Mouse (Mus musculus): ENCODE measurements at regions not wholly inside any gene's neighbourhood (a gene's known extent, or its start where the extent isn't known, plus 50 kb on each side); places are given as distances from the start of the nearest gene placed in this dataset.

DNA sequence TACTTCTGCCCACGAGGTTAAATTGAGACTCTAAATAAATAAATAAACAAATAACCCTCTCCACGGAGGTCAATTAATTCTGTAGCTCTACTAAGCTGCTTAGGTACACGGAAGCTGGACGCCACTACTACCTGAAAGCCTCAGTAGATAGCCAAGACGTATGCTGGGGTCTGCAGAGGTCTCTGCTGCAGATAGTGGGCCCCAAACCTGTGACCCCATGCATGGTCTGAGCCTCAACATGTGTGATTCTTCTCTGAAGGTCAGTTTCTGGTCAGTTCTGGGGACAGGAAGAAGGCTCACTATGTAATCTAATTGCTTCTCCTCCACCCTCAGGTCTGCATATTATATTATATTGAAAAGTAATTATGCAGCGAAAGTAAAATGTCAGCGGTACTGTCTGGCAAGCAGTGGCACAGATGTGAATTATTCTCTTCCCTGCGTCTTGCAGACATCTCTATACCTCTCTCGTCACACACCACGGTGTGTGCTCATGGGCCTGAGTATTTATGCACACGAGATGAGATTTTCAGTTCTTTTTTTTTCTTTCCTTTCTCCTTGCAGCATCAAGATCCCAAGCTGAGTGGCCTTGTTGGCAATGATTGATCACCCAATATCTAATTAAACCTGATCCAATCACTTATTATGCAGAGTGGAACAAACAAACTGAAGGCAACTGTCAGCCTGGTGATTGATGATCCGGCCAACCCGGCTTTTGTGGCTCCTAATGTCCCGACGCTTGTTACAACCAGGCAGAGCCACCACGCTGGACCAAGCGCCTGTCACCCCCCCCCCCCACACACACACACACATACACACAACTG, 267.5 kb upstream of the Irx4 start:
- Histone ChIP-seq H3K4me1 (ENCODE audit: insufficient read depth, low read depth, low read length) (no peaks in the 10 kb centered on the region), H3K27me3 (ENCODE audit: insufficient read depth, low read length) (no peaks in the 10 kb centered on the region), H3K9me3 (replicated peaks) (peaks cover 46% of the 10 kb centered on the region), H3K4me3 (ENCODE audit: low read depth, low read length) (no peak overlapping the region), H3K36me3 (replicated peaks) (no peaks in the 10 kb centered on the region)
- DNase-seq (ENCODE audit: low spot score) (no peak), ATAC-seq (ENCODE audit: extremely low read depth, insufficient number of reproducible peaks, low FRiP score, poor library complexity, severe bottlenecking) (no peak)
- TF ChIP-seq TAL1 (conservative IDR thresholded peaks at IDR 0.05; ENCODE audit: low read depth, low read length), result no peak
- no peak for TF ChIP-seq GATA2 (IDR thresholded peaks at IDR 0.05; ENCODE audit: borderline replicate concordance, low read depth, low read length)
- TF ChIP-seq GATA1 (IDR thresholded peaks at IDR 0.05; ENCODE audit: borderline replicate concordance, low read length), result no peak
- no peak for TF ChIP-seq CTCF (IDR thresholded peaks at IDR 0.05; ENCODE audit: low read depth, low read length)
- no peak for TF ChIP-seq POLR2AphosphoS5 (IDR thresholded peaks at IDR 0.05; ENCODE audit: insufficient replicate concordance, low read depth, low read length)

DNA sequence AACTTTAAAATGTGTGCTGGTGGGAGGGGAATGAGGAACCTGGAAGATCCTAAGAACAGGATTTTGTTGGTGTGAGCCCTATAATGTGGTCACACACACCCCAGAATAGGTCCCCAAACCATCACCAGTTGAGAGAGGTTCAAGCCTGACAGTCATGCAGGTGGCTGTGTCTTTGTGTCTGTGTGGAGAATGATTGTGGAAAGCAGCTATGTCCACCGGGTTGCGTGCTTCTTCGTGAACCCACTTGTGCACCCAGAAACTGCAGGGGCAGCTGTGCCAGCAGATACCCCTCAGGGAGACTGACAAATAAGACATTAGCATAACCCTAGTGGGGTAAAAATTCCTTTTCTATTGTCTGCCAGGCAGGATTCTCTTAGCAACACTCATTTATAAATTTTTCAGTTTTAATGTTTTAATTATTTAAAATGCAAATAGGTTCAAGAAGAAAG, 266.8 kb upstream of the Irx4 start:
- H3K4me1 ChIP-seq (ENCODE audit: insufficient read depth, low read depth, low read length), result no peaks in the 10 kb centered on the region
- H3K36me3 ChIP-seq (replicated peaks), result no peaks in the 10 kb centered on the region
- no peak for DNase-seq (ENCODE audit: low spot score)
- H3K9me3 ChIP-seq (replicated peaks), result peaks cover 49% of the 10 kb centered on the region
- H3K4me3 ChIP-seq (ENCODE audit: low read depth, low read length), result no peak overlapping the region
- no peaks in the 10 kb centered on the region for H3K27me3 ChIP-seq (ENCODE audit: insufficient read depth, low read length)
- TF ChIP-seq CTCF (IDR thresholded peaks at IDR 0.05; ENCODE audit: low read depth, low read length), result no peak
- TF ChIP-seq GATA1 (IDR thresholded peaks at IDR 0.05; ENCODE audit: borderline replicate concordance, low read length), result no peak
- TF ChIP-seq TAL1 (conservative IDR thresholded peaks at IDR 0.05; ENCODE audit: low read depth, low read length), result no peak
- TF ChIP-seq GATA2 (IDR thresholded peaks at IDR 0.05; ENCODE audit: borderline replicate concordance, low read depth, low read length), result no peak
- no peak for TF ChIP-seq POLR2AphosphoS5 (IDR thresholded peaks at IDR 0.05; ENCODE audit: insufficient replicate concordance, low read depth, low read length)
- no peak for ATAC-seq (ENCODE audit: extremely low read depth, insufficient number of reproducible peaks, low FRiP score, poor library complexity, severe bottlenecking)

DNA sequence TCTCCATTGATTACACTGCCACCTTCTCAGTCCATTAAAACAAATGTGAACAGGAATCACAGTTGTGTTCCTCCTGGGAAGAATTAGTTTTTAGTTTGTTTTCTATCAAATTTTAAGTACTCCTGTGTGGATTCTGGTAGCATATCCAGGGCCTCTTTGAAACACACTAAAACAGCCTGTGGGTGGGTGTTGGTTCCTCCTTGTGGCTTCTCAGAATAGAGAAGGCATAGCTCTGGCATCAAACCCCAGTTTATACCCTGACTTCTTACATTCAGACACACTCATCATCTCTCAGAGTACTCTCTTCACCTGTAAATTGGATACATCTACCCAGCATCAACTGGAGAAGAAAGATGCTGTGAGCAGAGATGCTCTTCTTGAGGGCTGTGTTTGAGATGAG, 265.7 kb upstream of the Irx4 start:
- TF ChIP-seq GATA1 (IDR thresholded peaks at IDR 0.05; ENCODE audit: borderline replicate concordance, low read length), result no peak
- no peak for TF ChIP-seq GATA2 (IDR thresholded peaks at IDR 0.05; ENCODE audit: borderline replicate concordance, low read depth, low read length)
- no peak for TF ChIP-seq TAL1 (conservative IDR thresholded peaks at IDR 0.05; ENCODE audit: low read depth, low read length)
- TF ChIP-seq POLR2AphosphoS5 (IDR thresholded peaks at IDR 0.05; ENCODE audit: insufficient replicate concordance, low read depth, low read length), result no peak
- DNase-seq (ENCODE audit: low spot score), result no peak
- no peaks in the 10 kb centered on the region for H3K27me3 ChIP-seq (ENCODE audit: insufficient read depth, low read length)
- peaks cover 49% of the 10 kb centered on the region for H3K9me3 ChIP-seq (replicated peaks)
- H3K4me1 ChIP-seq (ENCODE audit: insufficient read depth, low read depth, low read length), result no peaks in the 10 kb centered on the region
- ATAC-seq (ENCODE audit: extremely low read depth, insufficient number of reproducible peaks, low FRiP score, poor library complexity, severe bottlenecking), result no peak
- no peaks in the 10 kb centered on the region for H3K36me3 ChIP-seq (replicated peaks)
- H3K4me3 ChIP-seq (ENCODE audit: low read depth, low read length), result no peak overlapping the region

- DNase-seq (ENCODE audit: low spot score), result no peak
- H3K27me3 ChIP-seq (ENCODE audit: insufficient read depth, low read length), result no peaks in the 10 kb centered on the region
- TF ChIP-seq POLR2AphosphoS5 (IDR thresholded peaks at IDR 0.05; ENCODE audit: insufficient replicate concordance, low read depth, low read length), result no peak
- no peak for TF ChIP-seq TAL1 (conservative IDR thresholded peaks at IDR 0.05; ENCODE audit: low read depth, low read length)
- no peak for TF ChIP-seq GATA1 (IDR thresholded peaks at IDR 0.05; ENCODE audit: borderline replicate concordance, low read length)
- TF ChIP-seq GATA2 (IDR thresholded peaks at IDR 0.05; ENCODE audit: borderline replicate concordance, low read depth, low read length), result no peak
- TF ChIP-seq CTCF (IDR thresholded peaks at IDR 0.05; ENCODE audit: low read depth, low read length), result no peak
These were observed 251.3 kb upstream of the Irx4 start for GRCm38 (mm10) chr13:73008856-73009546.

GRCm38 (mm10) chr13:73009547-73010475, 250.5 kb upstream of the Irx4 start:
- no peak overlapping the region for H3K4me3 ChIP-seq (ENCODE audit: low read depth, low read length)
- no peak for TF ChIP-seq GATA1 (IDR thresholded peaks at IDR 0.05; ENCODE audit: borderline replicate concordance, low read length)
- no peak for TF ChIP-seq TAL1 (conservative IDR thresholded peaks at IDR 0.05; ENCODE audit: low read depth, low read length)
- no peak for TF ChIP-seq GATA2 (IDR thresholded peaks at IDR 0.05; ENCODE audit: borderline replicate concordance, low read depth, low read length)
- no peak for TF ChIP-seq POLR2AphosphoS5 (IDR thresholded peaks at IDR 0.05; ENCODE audit: insufficient replicate concordance, low read depth, low read length)
- no peak for TF ChIP-seq CTCF (IDR thresholded peaks at IDR 0.05; ENCODE audit: low read depth, low read length)
- no peaks in the 10 kb centered on the region for H3K27me3 ChIP-seq (ENCODE audit: insufficient read depth, low read length)
- ATAC-seq (ENCODE audit: extremely low read depth, insufficient number of reproducible peaks, low FRiP score, poor library complexity, severe bottlenecking) (no peak), DNase-seq (ENCODE audit: low spot score) (no peak)
- no peaks in the 10 kb centered on the region for H3K36me3 ChIP-seq (replicated peaks)
- peaks cover 51% of the 10 kb centered on the region for H3K9me3 ChIP-seq (replicated peaks)
- H3K4me1 ChIP-seq (ENCODE audit: insufficient read depth, low read depth, low read length), result no peaks in the 10 kb centered on the region

More at GRCm38 (mm10) chr13:73008856-73009546, 251.3 kb upstream of the Irx4 start:
- H3K4me1 ChIP-seq (ENCODE audit: insufficient read depth, low read depth, low read length), result no peaks in the 10 kb centered on the region
- H3K36me3 ChIP-seq (replicated peaks), result no peaks in the 10 kb centered on the region
- peaks cover 56% of the 10 kb centered on the region for H3K9me3 ChIP-seq (replicated peaks)
- ATAC-seq (ENCODE audit: extremely low read depth, insufficient number of reproducible peaks, low FRiP score, poor library complexity, severe bottlenecking), result no peak
- H3K4me3 ChIP-seq (ENCODE audit: low read depth, low read length), result no peak overlapping the region

All from G1E (cell line).